Mouse (Mus musculus): Measurements from ENCODE around the gene Itm2b. TPM values are rescaled to one million over a fixed set of nuclear protein-coding genes. Genes with fewer than 3 reads are reported as not detected.
A peak's percentile ranks its signal among the peaks of the same experiment; 100 is the strongest.

Itm2b gene
- polyA plus RNA-seq, 1 experiment from 2014 or later, result 471 TPM

GRCm38 (mm10) chr14:73351118-73351517 is 34.0 kb downstream of the Itm2b start:
- Histone ChIP-seq H3K4me2 (replicated peaks) (no peak overlapping the region), H3K9ac (no peak overlapping the region), H3K27ac (no peak overlapping the region), H3K4me3 (no peak overlapping the region), H3K4me1 (no peaks in the 10 kb centered on the region), H3K27me3 (replicated peaks) (no peaks in the 10 kb centered on the region), H3K9me3 (no peaks in the 10 kb centered on the region), H3K36me3 (peaks cover 9% of the 10 kb centered on the region; the same call in 1 of the 2 replicates)
- WGBS, result 96% methylated on average over 5 of the region's 5 CpGs
- ATAC-seq (ENCODE audit: low FRiP score, low read depth), result no peak

GRCm38 (mm10) chr14:73350029-73350428 is 35.1 kb downstream of the Itm2b start:
- no peaks in the 10 kb centered on the region; the same call in 1 of the 2 replicates for H3K36me3 ChIP-seq
- no peak overlapping the region for H3K4me3 ChIP-seq
- no peak overlapping the region for H3K27ac ChIP-seq
- no peak overlapping the region for H3K4me2 ChIP-seq (replicated peaks)
- 45% methylated on average over 1 of the region's 1 CpGs for WGBS
- no peaks in the 10 kb centered on the region for H3K27me3 ChIP-seq (replicated peaks)
- no peak overlapping the region for H3K9ac ChIP-seq
- H3K4me1 ChIP-seq, result no peaks in the 10 kb centered on the region
- no peak for ATAC-seq (ENCODE audit: low FRiP score, low read depth)
- no peaks in the 10 kb centered on the region for H3K9me3 ChIP-seq

- Histone ChIP-seq H3K9ac (no peak overlapping the region), H3K36me3 (no peaks in the 10 kb centered on the region), H3K9me3 (no peaks in the 10 kb centered on the region), H3K4me2 (replicated peaks) (no peak overlapping the region), H3K4me3 (no peak overlapping the region), H3K27ac (no peak overlapping the region), H3K27me3 (replicated peaks) (no peaks in the 10 kb centered on the region), H3K4me1 (no peaks in the 10 kb centered on the region)
- 70% methylated on average over 7 of the region's 7 CpGs for WGBS
- no peak for ATAC-seq (ENCODE audit: low FRiP score, low read depth)
Observed at GRCm38 (mm10) chr14:73349061-73349670, 35.9 kb downstream of the Itm2b start.

GRCm38 (mm10) chr14:73347302-73347701 is 37.8 kb downstream of the Itm2b start:
- Histone ChIP-seq H3K27me3 (replicated peaks) (no peaks in the 10 kb centered on the region), H3K36me3 (no peaks in the 10 kb centered on the region), H3K4me1 (no peaks in the 10 kb centered on the region), H3K27ac (no peak overlapping the region), H3K9me3 (no peaks in the 10 kb centered on the region), H3K4me2 (replicated peaks) (no peak overlapping the region), H3K4me3 (no peak overlapping the region), H3K9ac (no peak overlapping the region)
- ATAC-seq (ENCODE audit: low FRiP score, low read depth), result no peak
- 87% methylated on average over 9 of the region's 9 CpGs for WGBS

- no peak overlapping the region for H3K9ac ChIP-seq
- H3K4me1 ChIP-seq, result no peaks in the 10 kb centered on the region
- ATAC-seq (ENCODE audit: low FRiP score, low read depth), result no peak
- WGBS, result 87% methylated on average over 4 of the region's 4 CpGs
- H3K9me3 ChIP-seq, result no peaks in the 10 kb centered on the region
- H3K4me3 ChIP-seq, result no peak overlapping the region
- H3K27ac ChIP-seq, result no peak overlapping the region
- no peak overlapping the region for H3K4me2 ChIP-seq (replicated peaks)
- no peaks in the 10 kb centered on the region for H3K36me3 ChIP-seq
- H3K27me3 ChIP-seq (replicated peaks), result no peaks in the 10 kb centered on the region
Observed at GRCm38 (mm10) chr14:73345614-73346013, 39.5 kb downstream of the Itm2b start.

GRCm38 (mm10) chr14:73340051-73340755 is 44.9 kb downstream of the Itm2b start:
- 66% methylated on average over 6 of the region's 6 CpGs for WGBS
- Histone ChIP-seq H3K4me3 (no peak overlapping the region), H3K9ac (no peak overlapping the region), H3K4me2 (replicated peaks) (no peak overlapping the region), H3K36me3 (no peaks in the 10 kb centered on the region), H3K27me3 (replicated peaks) (no peaks in the 10 kb centered on the region), H3K4me1 (no peaks in the 10 kb centered on the region), H3K27ac (no peak overlapping the region), H3K9me3 (no peaks in the 10 kb centered on the region)
- no peak for ATAC-seq (ENCODE audit: low FRiP score, low read depth)

- 81% methylated on average over 3 of the region's 3 CpGs for WGBS
- H3K36me3 ChIP-seq, result no peaks in the 10 kb centered on the region
- H3K9me3 ChIP-seq, result no peaks in the 10 kb centered on the region
- no peak overlapping the region for H3K4me2 ChIP-seq (replicated peaks)
- H3K4me1 ChIP-seq, result no peaks in the 10 kb centered on the region
- H3K9ac ChIP-seq, result no peak overlapping the region
- H3K27ac ChIP-seq, result no peak overlapping the region
- ATAC-seq (ENCODE audit: low FRiP score, low read depth), result no peak
- no peaks in the 10 kb centered on the region for H3K27me3 ChIP-seq (replicated peaks)
- H3K4me3 ChIP-seq, result no peak overlapping the region
Observed at GRCm38 (mm10) chr14:73339615-73340014, 45.5 kb downstream of the Itm2b start.

- ATAC-seq (ENCODE audit: low FRiP score, low read depth), result no peak
- Histone ChIP-seq H3K4me3 (no peak overlapping the region), H3K9ac (no peak overlapping the region), H3K36me3 (no peaks in the 10 kb centered on the region), H3K4me2 (replicated peaks) (no peak overlapping the region), H3K9me3 (no peaks in the 10 kb centered on the region), H3K27me3 (replicated peaks) (no peaks in the 10 kb centered on the region), H3K27ac (no peak overlapping the region), H3K4me1 (no peaks in the 10 kb centered on the region)
- WGBS, result 76% methylated on average over 6 of the region's 6 CpGs
Observed at GRCm38 (mm10) chr14:73336316-73337080, 48.6 kb downstream of the Itm2b start.

- peak overlapping the region; percentile 16; the same call in 1 of the 2 replicates for H3K4me2 ChIP-seq (replicated peaks)
- H3K27ac ChIP-seq, result no peak overlapping the region
- H3K36me3 ChIP-seq, result no peaks in the 10 kb centered on the region
- H3K9ac ChIP-seq, result no peak overlapping the region
- WGBS, result 66% methylated on average over 22 of the region's 22 CpGs
- H3K9me3 ChIP-seq, result no peaks in the 10 kb centered on the region
- peak; percentile 48; the same call in 1 of the 2 replicates for ATAC-seq (ENCODE audit: low FRiP score, low read depth)
- H3K4me3 ChIP-seq, result no peak overlapping the region
- no peaks in the 10 kb centered on the region for H3K27me3 ChIP-seq (replicated peaks)
- H3K4me1 ChIP-seq, result no peaks in the 10 kb centered on the region
Observed at GRCm38 (mm10) chr14:73334926-73335805, 49.9 kb downstream of the Itm2b start.

GRCm38 (mm10) chr14:73333880-73334279 is 51.2 kb downstream of the Itm2b start:
- H3K36me3 ChIP-seq, result no peaks in the 10 kb centered on the region
- H3K4me2 ChIP-seq (replicated peaks), result no peak overlapping the region
- no peaks in the 10 kb centered on the region for H3K27me3 ChIP-seq (replicated peaks)
- no peak overlapping the region for H3K4me3 ChIP-seq
- H3K9me3 ChIP-seq, result no peaks in the 10 kb centered on the region
- no peak for ATAC-seq (ENCODE audit: low FRiP score, low read depth)
- H3K27ac ChIP-seq, result no peak overlapping the region
- no peaks in the 10 kb centered on the region for H3K4me1 ChIP-seq
- WGBS, result 91% methylated on average over 3 of the region's 3 CpGs
- no peak overlapping the region for H3K9ac ChIP-seq

GRCm38 (mm10) chr14:73331386-73331785 is 53.7 kb downstream of the Itm2b start:
- no peak for ATAC-seq (ENCODE audit: low FRiP score, low read depth)

GRCm38 (mm10) chr14:73329871-73330270 is 55.2 kb downstream of the Itm2b start:
- Histone ChIP-seq H3K36me3 (no peaks in the 10 kb centered on the region), H3K4me1 (peaks cover 6% of the 10 kb centered on the region), H3K9me3 (no peaks in the 10 kb centered on the region), H3K9ac (no peak overlapping the region), H3K4me3 (no peak overlapping the region), H3K4me2 (replicated peaks) (no peak overlapping the region), H3K27me3 (replicated peaks) (no peaks in the 10 kb centered on the region), H3K27ac (no peak overlapping the region)
- WGBS, result 91% methylated on average over 2 of the region's 2 CpGs
- no peak for ATAC-seq (ENCODE audit: low FRiP score, low read depth)

More at GRCm38 (mm10) chr14:73331386-73331785, 53.7 kb downstream of the Itm2b start:
- Histone ChIP-seq H3K27ac (no peak overlapping the region), H3K9ac (no peak overlapping the region), H3K9me3 (no peaks in the 10 kb centered on the region), H3K4me1 (peaks cover 4% of the 10 kb centered on the region), H3K36me3 (no peaks in the 10 kb centered on the region), H3K27me3 (replicated peaks) (no peaks in the 10 kb centered on the region), H3K4me2 (replicated peaks) (no peak overlapping the region), H3K4me3 (no peak overlapping the region)
- 90% methylated on average over 4 of the region's 4 CpGs for WGBS

All from neural tube, embryonic 12.5 days (tissue).